Mouse (Mus musculus) gastrocnemius, postnatal 4 days (tissue): ENCODE results near the gene Cfb. TPM values are rescaled to one million over a fixed set of nuclear protein-coding genes. Genes with fewer than 3 reads are reported as not detected.
A peak's percentile ranks its signal among the peaks of the same experiment; 100 is the strongest.

Experiments used
- DNase-seq, 2 experiments: peaks; one replicate each; pipeline ENCODE4 v3.0.0; 2021 to 2022; ENCODE audit warnings: low spot score in 2 of 2, mixed read lengths in 2 of 2
- total RNA-seq, 2 experiments: library from RNA; stranded (reverse); gene quantifications; 2 replicates each; pipeline ENCODE4 v1.2.3; 2021

Cfb gene
- total RNA-seq, 2 experiments from 2014 or later = 4.4 to 6.8 TPM

DNA sequence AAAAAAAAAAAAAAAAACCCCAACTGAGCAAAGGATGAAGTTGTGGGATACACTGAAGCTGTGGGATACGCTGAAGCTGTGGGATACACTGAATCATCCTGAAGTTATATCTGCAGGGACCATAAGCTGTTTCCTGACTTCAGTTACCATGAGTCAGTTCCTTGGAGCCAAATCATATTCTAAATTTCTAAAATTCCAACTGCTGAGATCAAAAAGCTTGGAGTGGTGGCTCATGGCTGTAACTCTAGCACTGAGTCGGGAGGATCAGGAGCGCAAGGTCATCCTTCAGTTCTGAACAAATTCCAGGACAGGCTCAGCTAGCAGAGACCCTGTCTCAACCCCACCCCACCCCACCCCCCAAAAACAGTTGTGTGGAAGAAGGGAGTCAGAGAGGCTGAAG lies 23.3 kb upstream of the Cfb start:
- DNase-seq = no peak

DNA sequence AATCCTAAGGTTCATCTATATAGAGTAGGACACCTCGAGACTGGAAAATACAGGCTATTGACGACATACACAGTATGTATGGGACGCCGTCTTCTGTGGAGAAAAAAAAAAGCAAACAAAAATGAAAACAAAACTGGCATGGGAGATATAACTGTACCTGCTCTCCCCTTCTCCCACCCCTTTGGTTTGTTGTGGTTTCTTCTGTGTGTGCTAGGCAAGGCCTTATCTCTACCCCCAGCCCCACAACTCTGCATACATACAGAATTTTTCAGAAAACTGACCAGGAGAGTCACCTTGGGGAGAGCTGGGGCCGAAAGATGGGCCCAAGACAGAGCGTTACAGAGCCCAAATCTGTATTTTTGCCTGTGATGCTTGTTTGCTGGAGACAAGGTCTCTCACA lies 22.4 kb upstream of the Cfb start:
- DNase-seq = no peak

DNA sequence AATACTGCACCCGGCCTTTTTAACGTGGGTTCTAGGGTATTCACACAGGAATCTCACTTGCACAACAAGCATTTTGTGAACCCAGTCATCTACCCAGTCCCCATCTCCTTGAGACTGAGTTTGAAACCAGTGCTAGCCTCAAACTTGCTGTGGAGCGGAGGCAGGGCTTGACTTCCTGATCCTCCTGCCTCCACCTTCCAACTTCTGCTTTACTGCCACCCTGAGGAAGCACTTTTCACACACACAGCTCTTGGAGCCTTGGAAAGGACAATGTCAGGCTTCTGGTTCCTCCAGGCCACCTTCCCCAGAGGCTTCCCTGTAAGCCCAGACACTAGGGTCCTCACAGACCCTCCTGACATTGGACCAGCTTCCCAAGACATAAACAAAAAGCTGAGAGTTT lies 21.0 kb upstream of the Cfb start:
- no peak for DNase-seq

DNA sequence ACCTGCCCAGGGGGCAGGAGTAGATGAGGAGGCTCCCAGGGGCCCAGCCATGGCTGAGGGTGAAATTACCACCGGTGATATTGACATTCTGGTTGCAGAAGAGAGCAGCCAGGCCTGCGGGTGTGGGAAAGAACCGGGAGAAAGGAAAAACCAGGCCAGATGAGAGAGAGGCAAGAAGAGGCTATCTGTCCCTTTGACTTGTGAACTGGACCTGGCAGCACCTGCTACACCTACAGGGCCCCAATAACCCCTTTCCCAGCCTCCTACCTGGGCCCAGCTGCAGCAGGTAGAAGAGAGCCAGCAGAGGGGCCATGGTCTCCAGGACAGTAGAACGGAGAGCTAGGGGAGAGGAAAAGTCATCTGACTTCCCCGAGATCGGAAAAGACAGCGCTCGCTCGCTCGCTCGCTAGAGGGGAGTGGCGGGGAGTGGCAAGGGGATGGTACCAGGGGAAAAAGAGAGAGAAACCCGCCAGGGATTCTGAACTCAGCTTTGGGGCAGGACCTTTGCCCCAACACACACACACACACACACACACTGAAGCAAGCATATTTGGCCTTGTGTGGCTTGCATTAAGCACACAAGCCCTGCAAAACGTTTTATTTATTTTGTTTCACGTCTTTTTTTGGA lies 19.5 kb upstream of the Cfb start, which contains the start of gene Gm20547:
TSS of gene Gm20547 (minus strand) at position 360 of the 628 bp plus-strand sequence.
- no peak for DNase-seq

DNA sequence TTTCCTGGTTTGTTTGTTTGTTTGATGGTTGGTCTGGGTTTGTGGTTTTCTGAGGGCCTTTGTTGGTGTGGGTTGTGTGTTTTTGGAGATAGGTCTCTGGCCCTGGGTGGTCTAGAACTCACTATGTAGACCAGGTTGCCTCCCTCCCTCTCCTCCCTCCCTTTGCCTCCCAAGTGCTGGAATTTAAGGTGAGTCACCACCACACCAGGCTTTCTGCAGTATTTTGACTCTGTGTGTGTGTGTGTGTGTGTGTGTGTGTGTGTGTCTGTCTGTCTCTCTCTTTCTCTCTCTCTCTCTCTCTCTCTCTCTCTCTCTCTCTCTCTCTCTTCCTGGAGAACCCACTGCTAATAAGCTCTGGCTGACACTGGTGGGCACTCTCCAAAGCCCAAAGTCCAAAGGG lies 18.8 kb upstream of the Cfb start:
- no peak for DNase-seq

DNA sequence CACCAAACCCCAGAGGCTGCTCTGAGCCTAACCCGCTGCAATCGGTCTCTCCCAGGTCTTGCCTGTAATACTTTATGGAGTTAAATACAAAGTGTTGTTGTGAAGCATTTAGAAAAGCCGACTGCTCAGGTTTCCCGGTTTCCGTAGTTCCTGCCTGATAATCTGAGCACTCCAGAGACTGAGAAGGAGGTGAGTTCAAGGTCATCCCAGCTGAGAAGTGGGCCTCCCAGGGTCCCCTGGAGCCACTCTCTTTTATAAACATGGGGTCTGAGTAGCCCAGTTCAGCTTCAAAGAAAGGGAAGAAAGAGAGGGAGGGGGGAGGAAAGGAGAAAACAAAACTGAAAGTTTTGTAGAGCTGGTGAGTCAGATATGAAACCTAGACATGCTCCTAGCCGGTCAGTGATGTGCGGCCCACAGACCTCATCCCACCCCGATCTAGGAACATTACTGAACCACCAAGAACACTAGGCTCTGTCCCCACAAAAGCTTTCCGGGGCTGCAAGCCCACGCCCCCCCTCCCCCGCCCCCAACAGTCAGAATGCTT lies 17.1 kb upstream of the Cfb start, which contains the start of gene Zbtb12:
TSS of gene Zbtb12 (plus strand) at position 148 of the 544 bp plus-strand sequence.
- no peak for DNase-seq

DNA sequence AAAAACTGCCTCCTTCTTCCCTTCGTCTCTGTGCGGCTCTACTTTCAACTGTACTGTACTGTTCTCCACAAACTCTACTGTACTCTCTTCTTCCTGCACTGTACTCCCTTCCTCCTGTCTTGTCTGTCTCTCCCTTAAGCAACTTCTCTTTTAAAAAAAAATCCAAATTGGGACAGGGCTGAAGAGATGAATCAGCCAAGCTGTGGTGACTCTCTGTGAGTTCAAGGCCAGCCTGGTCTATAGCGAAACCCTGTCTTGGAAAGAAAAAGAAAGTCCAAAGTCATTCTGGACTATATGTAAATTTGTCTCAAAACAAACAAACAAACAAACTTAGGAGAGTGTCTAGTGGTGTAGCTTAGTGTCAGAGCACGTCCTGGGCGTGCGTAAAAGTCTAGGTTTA lies 12.0 kb upstream of the Cfb start:
- DNase-seq = no peak

DNA sequence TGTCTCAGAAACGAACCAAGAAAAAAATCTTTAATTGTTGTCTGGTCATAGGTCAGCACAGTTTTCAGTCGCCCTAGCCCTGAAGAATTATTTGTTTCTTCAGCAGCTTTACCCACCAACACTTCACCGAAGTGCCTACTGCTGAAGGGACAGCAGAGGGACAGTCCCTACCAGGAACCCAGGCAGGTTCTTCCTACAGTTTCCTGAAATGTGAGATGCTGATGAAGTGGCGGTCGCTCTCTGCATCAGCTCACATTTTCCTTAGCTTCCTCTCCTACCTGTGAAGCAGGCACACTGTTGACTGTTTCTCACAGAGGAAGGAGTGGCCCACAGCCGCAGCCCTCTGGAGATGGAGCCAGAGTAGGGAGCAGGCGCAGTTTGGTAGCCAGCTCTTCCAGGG lies 3.7 kb upstream of the Cfb start:
- no peak for DNase-seq

DNA sequence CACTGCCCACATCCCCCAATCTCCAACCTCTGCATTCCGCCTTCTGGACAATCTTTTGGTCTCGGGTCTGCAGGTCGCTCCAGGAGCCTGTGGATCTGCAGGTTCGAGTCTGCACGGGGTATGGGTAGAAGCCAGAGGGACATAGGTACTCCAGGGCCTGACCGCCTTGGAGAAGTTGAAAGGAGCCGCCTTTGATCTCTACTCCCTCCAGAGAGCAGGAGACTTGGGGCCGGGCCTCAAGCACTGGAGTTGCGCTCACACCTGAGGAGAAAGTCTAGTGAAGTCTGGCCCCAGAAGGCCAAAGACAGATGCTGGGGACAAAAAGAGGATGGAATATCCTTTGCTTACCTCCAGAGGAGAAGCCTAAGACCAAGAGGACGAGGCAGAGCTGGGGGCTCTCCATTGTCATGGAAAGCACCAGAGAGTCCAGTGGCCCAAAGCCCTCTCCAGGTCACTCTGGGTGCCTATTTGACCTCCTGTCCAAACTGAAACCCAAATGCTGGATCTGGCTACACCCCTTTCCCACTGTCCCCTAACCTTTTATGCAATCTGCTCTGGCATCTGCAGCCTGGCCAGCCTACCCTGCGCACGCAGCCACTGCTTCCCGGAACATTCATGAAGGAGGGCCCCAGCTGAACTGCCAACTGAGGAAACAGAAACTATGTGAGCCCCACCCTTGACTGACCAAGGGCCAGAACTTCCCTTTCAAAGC lies 458 bp downstream of the Cfb start:
- no peak for DNase-seq

DNA sequence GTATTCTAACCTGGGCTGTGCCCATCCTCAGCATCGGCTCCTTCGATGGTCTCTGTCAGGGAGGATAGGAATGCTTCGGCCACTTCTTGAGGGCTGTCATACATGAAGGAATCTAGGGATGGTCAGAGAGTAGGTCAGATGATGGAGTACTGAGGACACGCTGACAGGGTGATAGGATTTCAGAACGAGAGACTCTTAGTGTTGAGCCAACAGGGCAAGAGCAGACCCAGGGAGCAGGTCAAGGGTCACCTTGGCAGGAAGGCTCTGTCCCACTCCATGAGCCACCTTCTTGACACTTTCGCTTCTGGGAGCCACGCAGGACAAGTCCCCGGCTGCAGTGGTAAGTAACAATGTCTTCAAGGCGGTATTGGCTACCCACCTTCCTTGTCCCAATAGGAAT lies 1.8 kb downstream of the Cfb start:
- DNase-seq = no peak

DNA sequence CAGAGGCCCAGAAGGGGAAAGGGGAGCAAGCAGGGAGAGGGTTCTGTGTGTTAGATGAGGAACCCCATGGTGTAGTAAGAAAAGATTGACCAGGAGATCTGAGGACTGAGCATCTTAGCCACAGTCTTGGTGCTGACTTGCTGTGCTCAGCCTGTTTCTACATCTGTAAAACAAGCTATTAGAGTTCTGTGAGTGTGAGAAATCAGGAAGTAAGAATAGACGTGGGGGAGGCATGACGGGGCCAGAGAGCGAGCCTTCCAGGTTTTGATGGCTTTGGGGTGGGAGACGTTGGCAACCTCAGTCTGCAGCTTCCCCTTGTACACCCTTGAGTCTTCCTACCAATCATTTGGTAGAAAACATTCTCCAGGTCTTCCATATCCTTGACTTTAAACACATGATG lies 3.6 kb downstream of the Cfb start:
- no peak for DNase-seq

DNA sequence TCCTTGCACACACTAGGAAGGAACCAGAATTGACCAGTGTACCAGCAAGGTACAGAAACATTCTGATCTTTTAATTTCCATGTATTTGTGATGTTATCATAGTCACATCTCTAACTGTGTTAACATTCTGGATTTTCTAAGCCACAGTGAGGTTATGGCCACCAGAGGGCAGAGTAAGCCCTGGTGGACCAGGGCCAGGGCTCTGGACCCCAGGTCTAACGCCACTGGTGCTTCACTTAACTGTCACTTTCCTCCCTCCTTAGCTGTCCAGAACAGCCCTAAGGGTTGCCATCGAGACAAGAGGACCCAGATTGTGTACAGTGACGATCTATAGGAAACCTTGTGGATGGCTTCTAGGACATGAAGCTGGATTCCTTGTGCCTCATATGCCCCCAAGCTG lies 6.5 kb downstream of the Cfb start:
- peak in 1 of 2 experiments; percentile 55 for DNase-seq

DNA sequence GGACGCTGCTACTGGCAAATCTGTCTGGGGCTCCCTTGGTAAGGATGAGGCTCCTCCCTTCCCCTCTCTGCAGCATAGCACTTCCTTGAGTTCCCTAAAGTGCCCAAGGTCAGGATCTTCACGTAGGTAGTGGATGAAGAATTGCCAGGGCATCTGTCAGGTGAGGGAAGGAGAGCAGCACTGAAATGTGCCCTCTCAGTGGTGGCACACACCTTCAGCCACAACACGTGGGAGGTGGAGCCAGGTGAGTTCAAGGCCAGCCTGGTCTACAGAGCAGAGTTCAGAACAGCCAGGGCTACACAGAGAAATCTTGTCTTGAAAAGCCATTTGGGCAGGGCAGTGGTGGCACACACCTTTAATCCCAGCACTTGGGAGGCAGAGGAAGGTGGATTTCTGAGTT lies 7.6 kb downstream of the Cfb start:
- no peak for DNase-seq

DNA sequence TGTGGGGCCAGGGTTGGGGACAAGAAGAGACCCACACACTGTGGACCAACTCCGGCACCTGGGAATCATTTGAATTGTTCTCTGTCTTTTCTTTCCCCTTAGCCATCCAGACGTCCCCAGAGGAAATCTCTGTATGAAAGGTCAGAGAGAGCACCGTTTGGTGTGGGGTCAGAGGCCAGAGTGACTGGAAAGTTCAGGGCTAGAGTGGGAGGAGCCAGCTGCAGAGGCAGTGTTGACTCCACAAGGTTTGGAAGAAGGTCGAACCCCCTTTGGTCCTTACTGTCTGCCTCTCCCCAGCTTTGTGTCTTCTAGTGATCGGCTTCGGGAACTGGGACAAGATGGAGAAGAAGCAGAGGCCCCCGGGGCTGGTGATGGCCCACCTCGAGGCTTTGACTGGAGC lies 8.8 kb downstream of the Cfb start:
- no peak for DNase-seq

DNA sequence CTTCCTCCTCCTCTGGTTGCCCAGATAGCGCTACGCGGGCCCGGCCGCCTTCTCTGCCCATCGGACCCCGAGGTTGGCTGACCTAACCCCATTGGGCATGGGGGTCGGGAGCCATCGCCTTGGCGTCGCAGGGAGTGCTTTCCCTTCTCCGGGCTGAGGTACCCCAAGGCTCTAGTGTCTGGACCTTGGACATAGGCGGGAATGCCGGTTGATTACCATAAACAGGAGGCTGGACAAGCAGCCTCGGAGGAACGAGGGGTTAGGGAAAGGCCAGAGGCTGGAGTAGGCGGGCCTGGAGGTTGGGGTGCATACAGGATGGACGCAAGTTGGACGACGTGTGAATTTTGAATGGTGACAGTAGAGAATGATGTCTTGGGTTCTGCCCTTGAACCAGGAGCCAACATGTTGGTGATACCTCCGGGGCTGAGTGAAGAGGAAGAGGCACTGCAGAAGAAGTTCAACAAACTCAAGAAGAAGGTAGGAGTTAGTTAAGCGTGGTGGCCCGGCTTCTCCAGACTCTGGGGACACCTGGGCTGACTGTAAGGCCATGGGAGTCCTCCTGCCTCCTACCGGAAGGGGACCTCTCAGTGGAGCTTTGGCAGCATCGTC lies 11.7 kb downstream of the Cfb start:
- DNase-seq = no peak

DNA sequence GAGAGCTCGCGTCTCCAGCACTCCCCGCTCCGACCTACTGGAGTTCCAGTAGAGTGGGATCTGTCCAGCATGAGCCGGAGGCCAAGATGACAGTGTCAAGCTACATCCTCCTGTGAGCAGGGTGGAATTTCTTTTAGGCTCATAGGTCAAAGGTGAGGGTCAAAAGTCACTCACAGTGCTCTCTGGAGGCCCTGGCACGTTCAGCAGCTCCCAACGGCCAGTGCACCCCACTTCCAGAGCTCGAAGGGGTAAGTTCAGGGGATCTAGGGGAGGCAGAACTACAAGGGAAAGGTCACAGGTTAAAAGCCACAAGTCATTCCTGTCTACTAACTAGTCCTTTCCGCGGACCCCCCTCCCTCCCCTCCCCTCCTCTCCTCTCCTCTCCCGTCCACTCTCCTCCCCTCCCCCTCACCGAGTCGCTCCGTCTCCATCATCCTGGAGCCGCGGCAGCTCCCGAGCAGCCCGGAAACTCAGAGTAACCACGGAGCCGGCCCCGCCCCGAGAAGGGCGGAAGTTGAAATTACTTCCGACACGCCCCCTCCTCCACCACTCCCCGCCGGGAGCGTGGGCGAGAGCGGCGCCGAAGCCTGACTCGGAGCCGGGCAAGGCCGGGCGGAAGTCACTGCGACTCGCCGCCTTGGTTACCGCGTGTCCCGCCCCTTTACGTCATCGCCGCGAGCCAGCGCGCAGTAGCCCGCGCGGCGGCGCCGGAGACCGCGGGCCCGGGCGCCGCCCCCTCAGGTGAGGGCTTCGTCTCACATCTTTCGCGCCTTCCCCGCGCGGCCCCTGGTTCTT lies 12.4 kb downstream of the Cfb start, which contains the start of the genes Skiv2l and Nelfe:
TSS of gene Skiv2l (minus strand) at position 489 of the 795 bp plus-strand sequence.
TSS of gene Nelfe (plus strand) at position 670 of the 795 bp plus-strand sequence.
- peak; percentile 94 to 98 for DNase-seq

DNA sequence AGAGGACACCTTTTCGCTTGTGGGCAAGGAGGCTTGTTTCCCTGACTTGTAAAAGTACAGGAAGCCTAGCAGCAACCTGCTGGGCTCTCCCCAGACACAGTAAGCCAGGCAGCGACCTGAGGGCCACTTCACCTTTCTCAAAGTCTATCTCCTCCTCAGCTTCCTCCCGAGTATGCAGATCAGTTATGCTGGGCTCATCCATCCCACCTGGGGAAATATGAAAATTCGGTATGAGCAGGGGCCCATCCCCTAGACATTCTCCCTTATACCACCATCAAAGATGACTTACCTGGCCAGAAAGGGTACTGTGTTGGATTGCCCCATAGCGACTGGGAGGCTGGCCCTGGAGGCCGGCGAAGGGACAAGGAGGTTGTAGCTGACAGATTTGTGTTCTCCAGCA lies 14.7 kb downstream of the Cfb start:
- DNase-seq = peak in 1 of 2 experiments; percentile 6

DNA sequence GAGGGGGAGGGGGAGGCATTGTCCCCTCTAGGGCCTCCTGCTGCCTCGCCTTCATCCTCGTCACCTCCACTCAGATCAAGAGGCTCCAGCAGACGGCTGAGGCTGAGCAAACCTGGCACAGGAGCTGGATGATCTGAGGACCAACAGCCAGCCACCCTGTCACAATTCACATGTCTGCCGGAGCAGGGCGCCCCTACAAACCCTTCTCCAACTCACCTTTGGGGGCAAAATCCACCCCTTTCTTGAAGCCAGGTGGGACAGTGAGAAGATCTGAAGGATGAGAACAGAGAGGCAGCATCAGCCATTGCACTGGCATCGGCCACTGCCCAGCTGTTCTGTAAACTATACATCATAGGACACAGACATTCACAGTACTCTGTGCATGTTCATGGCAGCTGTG lies 15.1 kb downstream of the Cfb start:
- peak in 1 of 2 experiments; percentile 5 for DNase-seq

DNA sequence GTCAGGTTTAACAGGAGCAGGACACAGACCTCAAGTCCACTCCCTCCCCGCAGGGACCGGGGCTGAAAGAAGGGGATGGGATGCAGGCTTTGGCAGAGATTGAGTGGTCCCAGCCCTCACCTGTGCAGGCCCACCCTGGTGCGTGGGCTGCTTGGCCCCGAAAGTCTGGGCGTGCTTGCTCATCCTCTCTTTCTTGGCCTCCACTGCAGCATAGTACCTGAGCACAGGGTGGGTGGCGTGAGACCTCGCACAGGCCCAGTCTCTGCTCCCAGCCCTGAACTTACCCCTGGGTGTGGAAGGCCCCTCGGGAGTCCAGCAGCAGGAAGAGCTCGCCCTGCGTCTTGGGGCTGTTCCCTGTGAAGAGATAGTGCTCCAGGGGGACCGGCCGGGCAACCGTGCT lies 17.4 kb downstream of the Cfb start:
- DNase-seq = no peak

DNA sequence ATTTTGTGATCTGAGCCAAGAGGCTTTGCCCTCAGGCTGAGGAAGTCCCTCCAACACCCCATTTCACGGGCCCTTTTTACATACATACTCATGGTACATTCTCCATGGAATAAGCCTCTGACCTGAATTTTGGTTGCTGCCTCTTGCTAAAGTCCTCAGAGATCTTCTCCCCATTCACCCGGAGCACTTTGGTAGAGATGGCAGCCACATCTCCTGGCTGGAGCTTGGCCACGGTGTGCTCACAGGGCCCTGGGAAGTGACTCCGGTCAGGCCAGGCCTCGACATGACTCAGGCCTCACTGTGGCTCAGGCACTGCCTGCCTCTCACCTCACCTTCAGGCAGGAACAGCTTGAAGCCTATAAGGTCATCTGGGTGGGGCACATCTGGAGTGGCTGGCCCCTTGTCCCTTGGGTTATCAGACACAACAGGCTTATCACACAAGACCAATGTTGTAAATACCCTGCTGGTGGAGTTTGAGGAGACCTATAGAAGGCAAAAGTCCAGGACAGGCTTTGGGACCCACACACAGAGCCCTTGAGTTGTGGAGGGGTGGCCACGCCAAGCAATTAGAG lies 21.5 kb downstream of the Cfb start:
- no peak for DNase-seq

DNA sequence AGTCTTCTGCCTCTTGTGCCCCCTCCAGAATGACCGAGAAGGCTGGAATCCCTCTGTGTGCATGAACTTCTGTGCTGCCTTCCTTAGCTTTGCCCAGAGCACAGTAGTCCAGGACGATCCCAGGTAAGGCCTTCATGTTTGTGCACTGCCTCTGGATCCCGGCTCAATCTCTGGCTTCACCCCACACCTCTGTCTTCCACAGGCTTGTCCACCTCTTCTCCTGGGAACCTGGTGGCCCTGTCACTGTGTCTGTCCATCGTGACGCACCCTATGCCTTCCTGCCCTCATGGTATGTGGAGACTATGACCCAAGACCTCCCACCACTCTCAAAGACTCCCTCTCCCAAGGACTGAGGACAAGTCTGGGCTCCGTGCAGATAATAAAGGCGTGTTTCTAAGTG lies 23.5 kb downstream of the Cfb start:
- DNase-seq = no peak
